Mouse (Mus musculus): Measurements from ENCODE around the gene Ppp1r18.

GRCm38 (mm10) chr17:35840561-35840960 is 24.8 kb upstream of the Ppp1r18 start:
- TF ChIP-seq POLR2A (IDR thresholded peaks at IDR 0.05; ENCODE audit: low read depth, low read length) (no peak), CTCF (conservative IDR thresholded peaks at IDR 0.05; ENCODE audit: insufficient read depth, insufficient read length, low read depth, low read length) (no peak)
